8 mouse cellular contexts compared by ENCODE assay signal in genomic region chr8:47243016-47243630, GRCm38 (mm10).
DNase-seq lines count a peak whose midpoint lies in the region; ATAC-seq and TF ChIP-seq lines count a peak whose summit lies in the region.

No protein-coding gene starts in this region.

- 47% methylated on average over 8 of the region's 8 CpGs for WGBS in kidney, embryonic 15.5 days
- 49% methylated on average over 8 of the region's 8 CpGs for WGBS in heart, postnatal 0 days
- 33% methylated on average over 8 of the region's 8 CpGs for WGBS in liver, postnatal 0 days (ENCODE audit: insufficient replicate concordance)
- 32% methylated on average over 8 of the region's 8 CpGs for WGBS in stomach, embryonic 16.5 days

- H3K4me1 ChIP-seq in kidney, embryonic 15.5 days, result peaks cover 34% of the 10 kb centered on the region
- H3K4me1 ChIP-seq in heart, postnatal 0 days (ENCODE audit: control insufficient read depth, insufficient read depth), result no peaks in the 10 kb centered on the region
- peaks cover 5% of the 10 kb centered on the region; the same call in 1 of the 2 replicates for H3K4me1 ChIP-seq in liver, postnatal 0 days (ENCODE audit: insufficient read depth)
- H3K4me1 ChIP-seq in stomach, embryonic 16.5 days (ENCODE audit: control insufficient read depth, insufficient read depth, low read length), result peaks cover 39% of the 10 kb centered on the region

- H3K9me3 ChIP-seq in kidney, embryonic 15.5 days (replicated peaks), result no peaks in the 10 kb centered on the region
- no peaks in the 10 kb centered on the region for H3K9me3 ChIP-seq in heart, postnatal 0 days (replicated peaks; ENCODE audit: control insufficient read depth, low read length)
- no peaks in the 10 kb centered on the region for H3K9me3 ChIP-seq in liver, postnatal 0 days (ENCODE audit: low read length)
- H3K9me3 ChIP-seq in stomach, embryonic 16.5 days (replicated peaks; ENCODE audit: control insufficient read depth, low read length), result no peaks in the 10 kb centered on the region

- H3K4me3 ChIP-seq in kidney, embryonic 15.5 days (replicated peaks), result peak overlapping the region; percentile 35
- H3K4me3 ChIP-seq in heart, postnatal 0 days (ENCODE audit: low read depth, low read length), result peak overlapping the region; percentile 29
- peak overlapping the region; percentile 29; the same call in 1 of the 2 replicates for H3K4me3 ChIP-seq in liver, postnatal 0 days (ENCODE audit: low read depth, low read length)
- peak overlapping the region; percentile 31 for H3K4me3 ChIP-seq in stomach, embryonic 16.5 days (replicated peaks; ENCODE audit: low read length)

- no peaks in the 10 kb centered on the region for H3K36me3 ChIP-seq in kidney, embryonic 15.5 days
- no peaks in the 10 kb centered on the region for H3K36me3 ChIP-seq in heart, postnatal 0 days (replicated peaks; ENCODE audit: control insufficient read depth, insufficient read depth, low read length)
- H3K36me3 ChIP-seq in liver, postnatal 0 days (replicated peaks; ENCODE audit: insufficient read depth, low read length), result no peaks in the 10 kb centered on the region
- H3K36me3 ChIP-seq in stomach, embryonic 16.5 days (ENCODE audit: control insufficient read depth, insufficient read depth, low read length), result no peaks in the 10 kb centered on the region

- no peaks in the 10 kb centered on the region for H3K27me3 ChIP-seq in kidney, embryonic 15.5 days
- H3K27me3 ChIP-seq in heart, postnatal 0 days (ENCODE audit: control insufficient read depth, insufficient read depth, low read length), result no peaks in the 10 kb centered on the region
- H3K27me3 ChIP-seq in liver, postnatal 0 days (ENCODE audit: insufficient read depth, low read length), result no peaks in the 10 kb centered on the region
- no peaks in the 10 kb centered on the region for H3K27me3 ChIP-seq in stomach, embryonic 16.5 days (ENCODE audit: control insufficient read depth, insufficient read depth, low read length)

- no peak for TF ChIP-seq CTCF in heart, postnatal 0 days (IDR thresholded peaks at IDR 0.05; ENCODE audit: low read depth)
- TF ChIP-seq CTCF in liver, postnatal 0 days (IDR thresholded peaks at IDR 0.05; ENCODE audit: low read depth), result no peak

- peak overlapping the region; percentile 59 for H3K4me2 ChIP-seq in kidney, embryonic 15.5 days
- H3K4me2 ChIP-seq in heart, postnatal 0 days (ENCODE audit: low read depth, low read length), result peak overlapping the region; percentile 56
- H3K4me2 ChIP-seq in liver, postnatal 0 days (ENCODE audit: low read depth, low read length), result peak overlapping the region; percentile 65
- H3K4me2 ChIP-seq in stomach, embryonic 16.5 days (ENCODE audit: low read depth, low read length), result peak overlapping the region; percentile 58

- peak overlapping the region; percentile 59 for H3K27ac ChIP-seq in kidney, embryonic 15.5 days
- peak overlapping the region; percentile 46; the same call in 1 of the 2 replicates for H3K27ac ChIP-seq in heart, postnatal 0 days (ENCODE audit: low read depth)
- peak overlapping the region; percentile 51 for H3K27ac ChIP-seq in liver, postnatal 0 days (ENCODE audit: low read depth)
- peak overlapping the region; percentile 72 for H3K27ac ChIP-seq in stomach, embryonic 16.5 days (ENCODE audit: low read length)

- no peak for TF ChIP-seq EP300 in heart, postnatal 0 days (IDR thresholded peaks at IDR 0.05; ENCODE audit: low read depth)
- TF ChIP-seq EP300 in liver, postnatal 0 days (IDR thresholded peaks at IDR 0.05; ENCODE audit: low read depth), result peak; percentile 47; the same call in 1 of the 2 replicates

- peak; percentile 61; the same call in 1 of the 2 replicates for ATAC-seq in kidney, embryonic 15.5 days (replicated peaks; ENCODE audit: low FRiP score)
- ATAC-seq in common myeloid progenitor, adult 5-6 weeks (replicated peaks; ENCODE audit: low read depth, poor library complexity, severe bottlenecking), result peak; percentile 57
- peak; percentile 62; the same call in 1 of the 2 replicates for ATAC-seq in heart, postnatal 0 days (ENCODE audit: insufficient read depth, low read depth)
- ATAC-seq in liver, postnatal 0 days, result peak; percentile 93
- ATAC-seq in stomach, embryonic 16.5 days (ENCODE audit: insufficient read depth, low FRiP score), result 0 out of 2 replicates have a peak, but pooled peaks have one; percentile 46

- no peak overlapping the region for H3K9ac ChIP-seq in kidney, embryonic 15.5 days
- H3K9ac ChIP-seq in heart, postnatal 0 days (replicated peaks; ENCODE audit: low read depth, low read length), result no peak overlapping the region
- H3K9ac ChIP-seq in liver, postnatal 0 days (replicated peaks), result no peak overlapping the region
- H3K9ac ChIP-seq in stomach, embryonic 16.5 days (ENCODE audit: low read length), result peak overlapping the region; percentile 6

- no peak for DNase-seq in kidney, adult 8-10 months
- DNase-seq in heart, postnatal 0 days (ENCODE audit: low spot score), result peak; percentile 72
- no peak for DNase-seq in liver, postnatal 0 days
- DNase-seq in left cerebral cortex, adult 8-10 months (ENCODE audit: low spot score in 2 of 2), result no peak
- no peak for DNase-seq in ovary, postnatal 10 days (ENCODE audit: low spot score)
